ENCODE assay signal across 15 mouse cellular contexts in genomic region chr13:108025802-108026201, GRCm38 (mm10).
"Had no signal": no experiment of that assay in that cellular context is flagged by ENCODE, and none has a peak within 500 bp of the region (broad histone marks: within the 10 kb centered on the region; RNA-seq: fewer than 3 reads in every experiment).

No protein-coding gene starts in this region.

- H3K9ac ChIP-seq: limb, embryonic 12.5 days; limb, embryonic 15.5 days; liver, embryonic 14.5 days; liver, postnatal 0 days; lung, embryonic 14.5 days had no signal

- DNase-seq: kidney, postnatal 14 days; kidney, postnatal 4 days; left cerebral cortex, postnatal 4 days; liver, postnatal 0 days; lung, embryonic 14.5 days; lung, postnatal 4 days; midbrain, embryonic 14.5 days; thymus, adult 18-20 months; thymus, postnatal 4 days had no signal

- H3K4me2 ChIP-seq: limb, embryonic 12.5 days; limb, embryonic 15.5 days; liver, embryonic 11.5 days; lung, embryonic 14.5 days; midbrain, embryonic 11.5 days had no signal

- H3K4me1 ChIP-seq: limb, embryonic 12.5 days; limb, embryonic 15.5 days had no signal

- H3K27ac ChIP-seq: limb, embryonic 12.5 days; limb, embryonic 15.5 days; liver, embryonic 14.5 days had no signal

- ATAC-seq: liver, postnatal 0 days; lung, postnatal 0 days had no signal

- H3K27me3 ChIP-seq: limb, embryonic 12.5 days; limb, embryonic 15.5 days had no signal

- H3K4me3 ChIP-seq: limb, embryonic 12.5 days; limb, embryonic 15.5 days had no signal

- H3K36me3 ChIP-seq: limb, embryonic 12.5 days; limb, embryonic 15.5 days had no signal

- H3K9me3 ChIP-seq: limb, embryonic 12.5 days; limb, embryonic 15.5 days had no signal
